Comparison of ENCODE assay signal across 16 mouse cellular contexts in the genomic region with DNA sequence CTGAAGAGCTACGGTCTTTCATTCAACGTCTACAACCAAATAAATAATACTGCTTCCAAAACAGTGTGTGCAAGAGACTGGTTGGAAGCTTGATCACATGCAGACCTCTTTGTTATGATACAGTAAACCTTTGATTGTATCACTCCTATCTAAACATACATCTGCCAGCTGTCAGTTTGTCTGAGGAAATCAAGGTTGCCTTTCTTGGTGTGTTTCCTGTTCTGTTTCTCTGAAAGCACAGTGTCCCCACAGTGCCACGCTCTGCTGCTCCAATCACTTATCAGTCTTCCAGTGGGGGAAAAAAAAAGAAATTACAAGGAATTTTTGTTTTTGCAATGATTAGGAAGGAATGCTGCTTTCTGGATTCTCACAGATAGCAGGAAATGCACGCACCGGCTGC.
DNase-seq lines count a peak whose midpoint lies in the region; ATAC-seq and TF ChIP-seq lines count a peak whose summit lies in the region.
"Had no signal": no experiment of that assay in that cellular context is flagged by ENCODE, and none has a peak within 500 bp of the region (broad histone marks: within the 10 kb centered on the region; RNA-seq: fewer than 3 reads in every experiment).

No protein-coding gene starts in this region.

- no peak overlapping the region for H3K4me3 ChIP-seq in heart, embryonic 15.5 days
- no peak overlapping the region for H3K4me3 ChIP-seq in heart, embryonic 11.5 days (ENCODE audit: low read depth, low read length)
- no peak overlapping the region for H3K4me3 ChIP-seq in lung, embryonic 16.5 days (ENCODE audit: low read length)
- no peak overlapping the region for H3K4me3 ChIP-seq in lung, adult 2 months (replicated peaks; ENCODE audit: extremely low read depth, low read depth, low read length)
- H3K4me3 ChIP-seq: heart, embryonic 10.5 days had no signal

- WGBS in heart, embryonic 15.5 days, result 27% methylated on average over 5 of the region's 5 CpGs
- WGBS in heart, embryonic 11.5 days (ENCODE audit: insufficient replicate concordance), result 30% methylated on average over 5 of the region's 5 CpGs
- 35% methylated on average over 5 of the region's 5 CpGs for WGBS in lung, embryonic 16.5 days
- 21% methylated on average over 5 of the region's 5 CpGs for WGBS in lung, adult 2 months

- H3K27me3 ChIP-seq in heart, embryonic 15.5 days, result no peaks in the 10 kb centered on the region
- no peaks in the 10 kb centered on the region for H3K27me3 ChIP-seq in heart, embryonic 11.5 days (ENCODE audit: control insufficient read depth, insufficient read depth, low read length)
- H3K27me3 ChIP-seq in lung, embryonic 16.5 days (ENCODE audit: control insufficient read depth, insufficient read depth, low read depth, low read length), result no peaks in the 10 kb centered on the region

- ATAC-seq in heart, embryonic 15.5 days (replicated peaks; ENCODE audit: insufficient number of reproducible peaks, insufficient read depth, low FRiP score, low read depth), result 0 out of 2 replicates have a peak, but pooled peaks have one; percentile 18
- ATAC-seq in heart, embryonic 11.5 days (replicated peaks; ENCODE audit: insufficient number of reproducible peaks, low FRiP score, low TSS enrichment), result no peak
- ATAC-seq in lung, embryonic 16.5 days (ENCODE audit: low read depth), result 0 out of 2 replicates have a peak, but pooled peaks have one; percentile 17
- ATAC-seq in granulocyte monocyte progenitor cell, adult 5-6 weeks (replicated peaks; ENCODE audit: poor library complexity, severe bottlenecking), result peak; percentile 68
- ATAC-seq: inflammation-experienced regulatory T-cells, adult 6 months had no signal

- no peak overlapping the region for H3K9ac ChIP-seq in heart, embryonic 15.5 days
- no peak overlapping the region for H3K9ac ChIP-seq in heart, embryonic 11.5 days (ENCODE audit: low read depth, low read length)
- H3K9ac ChIP-seq in lung, embryonic 16.5 days (ENCODE audit: low read length), result no peak overlapping the region

- no peaks in the 10 kb centered on the region for H3K36me3 ChIP-seq in heart, embryonic 15.5 days
- no peaks in the 10 kb centered on the region for H3K36me3 ChIP-seq in heart, embryonic 11.5 days (ENCODE audit: control insufficient read depth, insufficient read depth, low read length)
- no peaks in the 10 kb centered on the region for H3K36me3 ChIP-seq in lung, embryonic 16.5 days (ENCODE audit: control insufficient read depth, insufficient read depth, low read length)
- H3K36me3 ChIP-seq: G1E; heart, embryonic 10.5 days had no signal

- H3K27ac ChIP-seq in heart, embryonic 15.5 days, result no peak overlapping the region
- no peak overlapping the region for H3K27ac ChIP-seq in heart, embryonic 11.5 days (ENCODE audit: low read depth, low read length)
- H3K27ac ChIP-seq in lung, embryonic 16.5 days (ENCODE audit: low read length), result peak overlapping the region; percentile 54
- H3K27ac ChIP-seq: heart, embryonic 10.5 days; macrophage had no signal

- H3K4me2 ChIP-seq in heart, embryonic 15.5 days, result no peak overlapping the region
- no peak overlapping the region for H3K4me2 ChIP-seq in heart, embryonic 11.5 days
- H3K4me2 ChIP-seq in lung, embryonic 16.5 days (ENCODE audit: low read depth, low read length), result peak overlapping the region; percentile 9; the same call in 1 of the 2 replicates

- no peak for DNase-seq in lung, adult 2 months
- peak; percentile 77 for DNase-seq in MN1 (ENCODE audit: low spot score)
- DNase-seq in cerebellum, adult 8-10 months, result no peak
- DNase-seq: adrenal gland, adult 2 months; cerebellum, adult 18-20 months; gastrocnemius, postnatal 10 days; midbrain, embryonic 14.5 days; right cerebral cortex, postnatal 14 days had no signal

- TF ChIP-seq POLR2A in lung, adult 2 months (IDR thresholded peaks at IDR 0.05; ENCODE audit: borderline replicate concordance, extremely low read depth, low read depth, low read length), result no peak

- TF ChIP-seq CTCF in lung, adult 2 months (IDR thresholded peaks at IDR 0.05; ENCODE audit: insufficient read depth, low read length), result no peak

- H3K4me1 ChIP-seq in heart, embryonic 15.5 days (replicated peaks), result no peaks in the 10 kb centered on the region
- no peaks in the 10 kb centered on the region for H3K4me1 ChIP-seq in heart, embryonic 11.5 days (ENCODE audit: control insufficient read depth, insufficient read depth, low read length)
- no peaks in the 10 kb centered on the region for H3K4me1 ChIP-seq in lung, embryonic 16.5 days (replicated peaks; ENCODE audit: control insufficient read depth, insufficient read depth, low read length)
- no peaks in the 10 kb centered on the region for H3K4me1 ChIP-seq in lung, adult 2 months (ENCODE audit: control insufficient read depth, insufficient read depth, low read length)
- H3K4me1 ChIP-seq: heart, embryonic 10.5 days had no signal

- no peaks in the 10 kb centered on the region for H3K9me3 ChIP-seq in heart, embryonic 15.5 days (replicated peaks)
- no peaks in the 10 kb centered on the region for H3K9me3 ChIP-seq in heart, embryonic 11.5 days (replicated peaks; ENCODE audit: control insufficient read depth, low read length)
- no peaks in the 10 kb centered on the region for H3K9me3 ChIP-seq in lung, embryonic 16.5 days (ENCODE audit: control insufficient read depth, low read length)
- H3K9me3 ChIP-seq: G1E; heart, embryonic 10.5 days had no signal
